In the genomic region with DNA sequence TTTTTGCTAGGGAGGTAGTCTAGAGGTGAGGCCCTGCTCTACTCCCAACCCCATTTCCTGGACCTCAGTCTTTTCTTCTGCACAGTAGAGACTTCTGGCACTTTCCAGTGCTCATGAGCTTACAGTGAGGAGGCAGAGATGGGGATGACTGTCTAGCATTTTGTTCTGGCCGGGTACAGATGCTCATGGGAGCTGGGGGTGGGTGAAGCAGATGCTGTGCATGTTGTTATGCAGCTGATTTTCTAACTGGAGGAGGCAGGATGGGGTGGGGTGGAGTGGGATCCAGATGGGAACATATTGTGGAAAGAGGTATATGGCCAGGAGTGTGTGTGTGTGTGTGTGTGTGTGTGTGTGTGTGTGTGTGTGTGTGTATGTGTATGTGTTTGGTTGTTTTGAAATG, we compare ENCODE assay signal across 18 mouse cellular contexts. TPM values are rescaled to one million over a fixed set of nuclear protein-coding genes. Genes with fewer than 3 reads are reported as not detected.
DNase-seq lines count a peak whose midpoint lies in the region; ATAC-seq lines count a peak whose summit lies in the region.
"Had no signal": no experiment of that assay in that cellular context is flagged by ENCODE, and none has a peak within 500 bp of the region (broad histone marks: within the 10 kb centered on the region; RNA-seq: fewer than 3 reads in every experiment).

No protein-coding gene starts in this region.

- H3K4me3 ChIP-seq in embryonic facial prominence, embryonic 12.5 days: no peak overlapping the region
- H3K4me3 ChIP-seq in embryonic facial prominence, embryonic 10.5 days: no peak overlapping the region
- H3K4me3 ChIP-seq in heart, embryonic 15.5 days: no peak overlapping the region
- H3K4me3 ChIP-seq in heart, embryonic 11.5 days (ENCODE audit: low read depth, low read length): no peak overlapping the region
- H3K4me3 ChIP-seq: forebrain, embryonic 15.5 days; liver, embryonic 12.5 days; midbrain, embryonic 12.5 days; stomach, embryonic 15.5 days had no signal

- ATAC-seq in embryonic facial prominence, embryonic 12.5 days (ENCODE audit: insufficient number of reproducible peaks, insufficient read depth, low FRiP score, low TSS enrichment): no peak
- ATAC-seq in heart, embryonic 15.5 days (replicated peaks; ENCODE audit: insufficient number of reproducible peaks, insufficient read depth, low FRiP score, low read depth): no peak
- ATAC-seq in heart, embryonic 11.5 days (replicated peaks; ENCODE audit: insufficient number of reproducible peaks, low FRiP score, low TSS enrichment): no peak
- ATAC-seq: forebrain, embryonic 15.5 days; liver, embryonic 12.5 days had no signal

- DNase-seq in embryonic facial prominence, embryonic 10.5 days (ENCODE audit: low spot score): no peak
- DNase-seq in right cerebral cortex, postnatal 25 days: peak; percentile 42
- DNase-seq in right cerebral cortex, postnatal 10 days (ENCODE audit: low spot score in 2 of 2): no peak
- DNase-seq in kidney, postnatal 25 days: no peak
- no peak for DNase-seq in kidney, postnatal 10 days
- DNase-seq: cerebellum, postnatal 10 days; gastrocnemius, postnatal 25 days; kidney, adult 9 months; layer of hippocampus, postnatal 36 days; lung, embryonic 14.5 days had no signal

- WGBS in embryonic facial prominence, embryonic 12.5 days: 64% methylated on average over 1 of the region's 1 CpGs
- WGBS in embryonic facial prominence, embryonic 10.5 days: 56% methylated on average over 1 of the region's 1 CpGs
- 67% methylated on average over 1 of the region's 1 CpGs for WGBS in heart, embryonic 15.5 days
- 46% methylated on average over 1 of the region's 1 CpGs for WGBS in heart, embryonic 11.5 days (ENCODE audit: insufficient replicate concordance)

- H3K4me2 ChIP-seq in embryonic facial prominence, embryonic 12.5 days (replicated peaks): peak overlapping the region; percentile 77
- peak overlapping the region; percentile 75 for H3K4me2 ChIP-seq in heart, embryonic 15.5 days
- H3K4me2 ChIP-seq in heart, embryonic 11.5 days: no peak overlapping the region
- H3K4me2 ChIP-seq: forebrain, embryonic 15.5 days; liver, embryonic 12.5 days; lung, embryonic 14.5 days; midbrain, embryonic 12.5 days; stomach, embryonic 15.5 days had no signal

- peaks cover 5% of the 10 kb centered on the region; the same call in 1 of the 2 replicates for H3K36me3 ChIP-seq in embryonic facial prominence, embryonic 12.5 days
- H3K36me3 ChIP-seq in embryonic facial prominence, embryonic 10.5 days (replicated peaks): no peaks in the 10 kb centered on the region
- no peaks in the 10 kb centered on the region for H3K36me3 ChIP-seq in heart, embryonic 15.5 days
- H3K36me3 ChIP-seq in heart, embryonic 11.5 days (ENCODE audit: control insufficient read depth, insufficient read depth, low read length): no peaks in the 10 kb centered on the region
- H3K36me3 ChIP-seq: forebrain, embryonic 15.5 days; liver, embryonic 12.5 days; midbrain, embryonic 12.5 days; stomach, embryonic 15.5 days had no signal

- H3K27me3 ChIP-seq in embryonic facial prominence, embryonic 12.5 days: 0 out of 2 replicates have a peak, but pooled peaks cover 2% of the 10 kb centered on the region
- H3K27me3 ChIP-seq in embryonic facial prominence, embryonic 10.5 days (replicated peaks; ENCODE audit: low read depth, poor library complexity, severe bottlenecking): peaks cover 29% of the 10 kb centered on the region
- H3K27me3 ChIP-seq in heart, embryonic 15.5 days: peaks cover 26% of the 10 kb centered on the region
- H3K27me3 ChIP-seq in heart, embryonic 11.5 days (ENCODE audit: control insufficient read depth, insufficient read depth, low read length): peaks cover 11% of the 10 kb centered on the region
- H3K27me3 ChIP-seq: forebrain, embryonic 15.5 days had no signal

- H3K9ac ChIP-seq in embryonic facial prominence, embryonic 12.5 days: no peak overlapping the region
- H3K9ac ChIP-seq in heart, embryonic 15.5 days: no peak overlapping the region
- no peak overlapping the region for H3K9ac ChIP-seq in heart, embryonic 11.5 days (ENCODE audit: low read depth, low read length)
- H3K9ac ChIP-seq: forebrain, embryonic 15.5 days; liver, embryonic 12.5 days; lung, embryonic 14.5 days; midbrain, embryonic 12.5 days; stomach, embryonic 15.5 days had no signal

- peaks cover 49% of the 10 kb centered on the region for H3K4me1 ChIP-seq in embryonic facial prominence, embryonic 12.5 days
- peaks cover 59% of the 10 kb centered on the region for H3K4me1 ChIP-seq in embryonic facial prominence, embryonic 10.5 days
- H3K4me1 ChIP-seq in heart, embryonic 15.5 days (replicated peaks): peaks cover 64% of the 10 kb centered on the region
- H3K4me1 ChIP-seq in heart, embryonic 11.5 days (ENCODE audit: control insufficient read depth, insufficient read depth, low read length): peaks cover 15% of the 10 kb centered on the region
- H3K4me1 ChIP-seq: liver, embryonic 12.5 days had no signal

- H3K9me3 ChIP-seq in embryonic facial prominence, embryonic 12.5 days: no peaks in the 10 kb centered on the region
- H3K9me3 ChIP-seq in embryonic facial prominence, embryonic 10.5 days: no peaks in the 10 kb centered on the region
- no peaks in the 10 kb centered on the region for H3K9me3 ChIP-seq in heart, embryonic 15.5 days (replicated peaks)
- no peaks in the 10 kb centered on the region for H3K9me3 ChIP-seq in heart, embryonic 11.5 days (replicated peaks; ENCODE audit: control insufficient read depth, low read length)
- H3K9me3 ChIP-seq: forebrain, embryonic 15.5 days; liver, embryonic 12.5 days; midbrain, embryonic 12.5 days; stomach, embryonic 15.5 days had no signal

- no peak overlapping the region for H3K27ac ChIP-seq in embryonic facial prominence, embryonic 12.5 days
- H3K27ac ChIP-seq in embryonic facial prominence, embryonic 10.5 days (replicated peaks): no peak overlapping the region
- H3K27ac ChIP-seq in heart, embryonic 15.5 days: no peak overlapping the region
- no peak overlapping the region for H3K27ac ChIP-seq in heart, embryonic 11.5 days (ENCODE audit: low read depth, low read length)
- H3K27ac ChIP-seq: forebrain, embryonic 15.5 days; liver, embryonic 12.5 days; macrophage; midbrain, embryonic 12.5 days; stomach, embryonic 15.5 days had no signal

RNA-seq across cellular contexts. Expression of a gene that starts 3.2 kb away (rescaled TPM):
- 179 and 200 TPM in 2 replicates for polyA plus RNA-seq in embryonic facial prominence, embryonic 12.5 days (2016; fragmentation: Nextera tagmentation; extraction: Ambion mirVana)
- polyA plus RNA-seq in embryonic facial prominence, embryonic 10.5 days (2016; fragmentation: Nextera tagmentation; extraction: Ambion mirVana): 56.6 and 69.0 TPM in 2 replicates
- 156 and 255 TPM in 2 replicates for polyA plus RNA-seq in heart, embryonic 15.5 days (2015; fragmentation: Nextera tagmentation; extraction: Ambion mirVana)
- 105 and 137 TPM in 2 replicates for polyA plus RNA-seq in heart, embryonic 11.5 days (2014; fragmentation: Nextera tagmentation; extraction: Ambion mirVana)

RNA-seq across cellular contexts. Expression of a gene that starts 59.0 kb away (rescaled TPM):
- polyA plus RNA-seq in embryonic facial prominence, embryonic 12.5 days (2016; fragmentation: Nextera tagmentation; extraction: Ambion mirVana): 16.7 and 16.8 TPM in 2 replicates
- polyA plus RNA-seq in embryonic facial prominence, embryonic 10.5 days (2016; fragmentation: Nextera tagmentation; extraction: Ambion mirVana): 8.6 and 9.8 TPM in 2 replicates
- 8.7 and 10.4 TPM in 2 replicates for polyA plus RNA-seq in heart, embryonic 15.5 days (2015; fragmentation: Nextera tagmentation; extraction: Ambion mirVana)
- 7.9 TPM in 2 replicates for polyA plus RNA-seq in heart, embryonic 11.5 days (2014; fragmentation: Nextera tagmentation; extraction: Ambion mirVana)
